Mouse (Mus musculus): ENCODE measurements around the gene Nadsyn1. TPM values are rescaled to one million over a fixed set of nuclear protein-coding genes. Genes with fewer than 3 reads are reported as not detected.

Gene Nadsyn1
- polyA plus RNA-seq, 1 experiment from 2014 or later = 7.1 TPM

- Histone ChIP-seq H3K9ac (replicated peaks; ENCODE audit: low read length) (peak within 1 kb of the TSS; percentile 68), H3K27ac (replicated peaks; ENCODE audit: low read depth, low read length) (peak within 1 kb of the TSS; percentile 67), H3K4me2 (ENCODE audit: low read length) (peak within 1 kb of the TSS; percentile 68), H3K27me3 (ENCODE audit: control insufficient read depth, insufficient read depth, low read length) (no peaks in the 10 kb centered on the region), H3K4me1 (ENCODE audit: control insufficient read depth, insufficient read depth, low read length) (peaks cover 11% of the 10 kb centered on the region; the same call in 1 of the 2 replicates), H3K9me3 (ENCODE audit: control insufficient read depth, low read length) (no peaks in the 10 kb centered on the region), H3K36me3 (ENCODE audit: control insufficient read depth, insufficient read depth, low read length) (0 out of 2 replicates have a peak, but pooled peaks cover 3% of the 10 kb centered on the region), H3K4me3 (replicated peaks; ENCODE audit: low read depth, low read length) (peak within 1 kb of the TSS; percentile 45)
- WGBS = 2% methylated on average over 21 of the region's 21 CpGs
- DNase-seq (peak; percentile 82), ATAC-seq (ENCODE audit: low FRiP score, low TSS enrichment) (peak; percentile 86)
Observed at GRCm38 (mm10) chr7:143783996-143784829, 38.4 kb downstream of the Nadsyn1 start, which contains the start of gene Mrgpre. Mrgpre (minus strand) TSS chr7:143784500.

- Histone ChIP-seq H3K4me1 (ENCODE audit: control insufficient read depth, insufficient read depth, low read length) (peaks cover 11% of the 10 kb centered on the region; the same call in 1 of the 2 replicates), H3K9me3 (ENCODE audit: control insufficient read depth, low read length) (no peaks in the 10 kb centered on the region), H3K27me3 (ENCODE audit: control insufficient read depth, insufficient read depth, low read length) (no peaks in the 10 kb centered on the region), H3K27ac (replicated peaks; ENCODE audit: low read depth, low read length) (peak overlapping the region; percentile 67), H3K9ac (replicated peaks; ENCODE audit: low read length) (peak overlapping the region; percentile 68), H3K4me3 (replicated peaks; ENCODE audit: low read depth, low read length) (peak overlapping the region; percentile 45), H3K36me3 (ENCODE audit: control insufficient read depth, insufficient read depth, low read length) (0 out of 2 replicates have a peak, but pooled peaks cover 3% of the 10 kb centered on the region), H3K4me2 (ENCODE audit: low read length) (peak overlapping the region; percentile 68)
- 19% methylated on average over 5 of the region's 6 CpGs for WGBS
- peak; percentile 64; the same call in 1 of the 2 replicates for ATAC-seq (ENCODE audit: low FRiP score, low TSS enrichment)
- DNase-seq = peak; percentile 8
Observed at GRCm38 (mm10) chr7:143783378-143783995, 39.2 kb downstream of the Nadsyn1 start.

GRCm38 (mm10) chr7:143777375-143777774 is 45.3 kb downstream of the Nadsyn1 start:
- Histone ChIP-seq H3K27ac (replicated peaks; ENCODE audit: low read depth, low read length) (no peak overlapping the region), H3K36me3 (ENCODE audit: control insufficient read depth, insufficient read depth, low read length) (0 out of 2 replicates have a peak, but pooled peaks cover 3% of the 10 kb centered on the region), H3K27me3 (ENCODE audit: control insufficient read depth, insufficient read depth, low read length) (no peaks in the 10 kb centered on the region), H3K4me3 (replicated peaks; ENCODE audit: low read depth, low read length) (no peak overlapping the region), H3K4me2 (ENCODE audit: low read length) (no peak overlapping the region), H3K9me3 (ENCODE audit: control insufficient read depth, low read length) (no peaks in the 10 kb centered on the region), H3K4me1 (ENCODE audit: control insufficient read depth, insufficient read depth, low read length) (no peaks in the 10 kb centered on the region), H3K9ac (replicated peaks; ENCODE audit: low read length) (no peak overlapping the region)
- DNase-seq = no peak
- 72% methylated on average over 2 of the region's 2 CpGs for WGBS
- ATAC-seq (ENCODE audit: low FRiP score, low TSS enrichment) = no peak

- Histone ChIP-seq H3K9ac (replicated peaks; ENCODE audit: low read length) (no peak overlapping the region), H3K4me1 (ENCODE audit: control insufficient read depth, insufficient read depth, low read length) (no peaks in the 10 kb centered on the region), H3K4me3 (replicated peaks; ENCODE audit: low read depth, low read length) (no peak overlapping the region), H3K27ac (replicated peaks; ENCODE audit: low read depth, low read length) (no peak overlapping the region), H3K36me3 (ENCODE audit: control insufficient read depth, insufficient read depth, low read length) (0 out of 2 replicates have a peak, but pooled peaks cover 3% of the 10 kb centered on the region), H3K9me3 (ENCODE audit: control insufficient read depth, low read length) (no peaks in the 10 kb centered on the region), H3K27me3 (ENCODE audit: control insufficient read depth, insufficient read depth, low read length) (no peaks in the 10 kb centered on the region), H3K4me2 (ENCODE audit: low read length) (no peak overlapping the region)
- no peak for ATAC-seq (ENCODE audit: low FRiP score, low TSS enrichment)
- DNase-seq = no peak
- WGBS = 35% methylated on average over 3 of the region's 3 CpGs
Observed at GRCm38 (mm10) chr7:143776137-143776536, 46.5 kb downstream of the Nadsyn1 start.

GRCm38 (mm10) chr7:143769461-143769860 is 53.2 kb downstream of the Nadsyn1 start:
- DNase-seq (no peak), ATAC-seq (ENCODE audit: low FRiP score, low TSS enrichment) (no peak)
- no peak overlapping the region for H3K9ac ChIP-seq (replicated peaks; ENCODE audit: low read length)
- no peak overlapping the region for H3K27ac ChIP-seq (replicated peaks; ENCODE audit: low read depth, low read length)
- H3K4me3 ChIP-seq (replicated peaks; ENCODE audit: low read depth, low read length) = no peak overlapping the region
- H3K27me3 ChIP-seq (ENCODE audit: control insufficient read depth, insufficient read depth, low read length) = no peaks in the 10 kb centered on the region
- H3K4me2 ChIP-seq (ENCODE audit: low read length) = no peak overlapping the region
- 53% methylated on average over 1 of the region's 1 CpGs for WGBS
- no peaks in the 10 kb centered on the region for H3K36me3 ChIP-seq (ENCODE audit: control insufficient read depth, insufficient read depth, low read length)
- no peaks in the 10 kb centered on the region for H3K9me3 ChIP-seq (ENCODE audit: control insufficient read depth, low read length)
- no peaks in the 10 kb centered on the region for H3K4me1 ChIP-seq (ENCODE audit: control insufficient read depth, insufficient read depth, low read length)

GRCm38 (mm10) chr7:143768267-143768666 is 54.4 kb downstream of the Nadsyn1 start:
- no peak overlapping the region for H3K27ac ChIP-seq (replicated peaks; ENCODE audit: low read depth, low read length)
- ATAC-seq (ENCODE audit: low FRiP score, low TSS enrichment) (no peak), DNase-seq (no peak)
- H3K9me3 ChIP-seq (ENCODE audit: control insufficient read depth, low read length) = no peaks in the 10 kb centered on the region
- H3K36me3 ChIP-seq (ENCODE audit: control insufficient read depth, insufficient read depth, low read length) = no peaks in the 10 kb centered on the region
- H3K4me2 ChIP-seq (ENCODE audit: low read length) = no peak overlapping the region
- WGBS = 84% methylated on average over 6 of the region's 6 CpGs
- H3K9ac ChIP-seq (replicated peaks; ENCODE audit: low read length) = no peak overlapping the region
- H3K4me3 ChIP-seq (replicated peaks; ENCODE audit: low read depth, low read length) = no peak overlapping the region
- H3K4me1 ChIP-seq (ENCODE audit: control insufficient read depth, insufficient read depth, low read length) = no peaks in the 10 kb centered on the region
- H3K27me3 ChIP-seq (ENCODE audit: control insufficient read depth, insufficient read depth, low read length) = no peaks in the 10 kb centered on the region

GRCm38 (mm10) chr7:143766893-143767292 is 55.8 kb downstream of the Nadsyn1 start, which contains the start of gene Mrgprg:
Mrgprg (minus strand) TSS chr7:143766993.
- DNase-seq = no peak
- no peaks in the 10 kb centered on the region for H3K27me3 ChIP-seq (ENCODE audit: control insufficient read depth, insufficient read depth, low read length)
- 44% methylated on average over 6 of the region's 6 CpGs for WGBS
- ATAC-seq (ENCODE audit: low FRiP score, low TSS enrichment) = no peak
- no peak within 1 kb of the TSS for H3K27ac ChIP-seq (replicated peaks; ENCODE audit: low read depth, low read length)
- H3K4me2 ChIP-seq (ENCODE audit: low read length) = no peak within 1 kb of the TSS
- no peaks in the 10 kb centered on the region for H3K4me1 ChIP-seq (ENCODE audit: control insufficient read depth, insufficient read depth, low read length)
- no peaks in the 10 kb centered on the region for H3K9me3 ChIP-seq (ENCODE audit: control insufficient read depth, low read length)
- H3K9ac ChIP-seq (replicated peaks; ENCODE audit: low read length) = no peak within 1 kb of the TSS
- no peaks in the 10 kb centered on the region for H3K36me3 ChIP-seq (ENCODE audit: control insufficient read depth, insufficient read depth, low read length)
- H3K4me3 ChIP-seq (replicated peaks; ENCODE audit: low read depth, low read length) = no peak within 1 kb of the TSS

- DNase-seq (no peak), ATAC-seq (ENCODE audit: low FRiP score, low TSS enrichment) (no peak)
- Histone ChIP-seq H3K4me1 (ENCODE audit: control insufficient read depth, insufficient read depth, low read length) (no peaks in the 10 kb centered on the region), H3K27ac (replicated peaks; ENCODE audit: low read depth, low read length) (no peak overlapping the region), H3K9ac (replicated peaks; ENCODE audit: low read length) (no peak overlapping the region), H3K4me2 (ENCODE audit: low read length) (no peak overlapping the region), H3K4me3 (replicated peaks; ENCODE audit: low read depth, low read length) (no peak overlapping the region), H3K36me3 (ENCODE audit: control insufficient read depth, insufficient read depth, low read length) (no peaks in the 10 kb centered on the region), H3K9me3 (ENCODE audit: control insufficient read depth, low read length) (no peaks in the 10 kb centered on the region), H3K27me3 (ENCODE audit: control insufficient read depth, insufficient read depth, low read length) (no peaks in the 10 kb centered on the region)
- WGBS = 76% methylated on average over 19 of the region's 19 CpGs
Observed at GRCm38 (mm10) chr7:143764876-143765530, 57.6 kb downstream of the Nadsyn1 start.
